Mouse (Mus musculus) heart, postnatal 0 days (tissue): ENCODE results near the gene Otulin.

ENCODE experiments used
- CTCF ChIP-seq: IDR thresholded peaks from 2 replicates; pipeline ENCODE4 v1.5.1; 2016; ENCODE audit warnings: antibody characterized with exemption, control low read depth, low read depth
- EP300 ChIP-seq: IDR thresholded peaks from 2 replicates; pipeline ENCODE4 v1.6.1; 2016; ENCODE audit warnings: antibody characterized with exemption, low read depth

DNA sequence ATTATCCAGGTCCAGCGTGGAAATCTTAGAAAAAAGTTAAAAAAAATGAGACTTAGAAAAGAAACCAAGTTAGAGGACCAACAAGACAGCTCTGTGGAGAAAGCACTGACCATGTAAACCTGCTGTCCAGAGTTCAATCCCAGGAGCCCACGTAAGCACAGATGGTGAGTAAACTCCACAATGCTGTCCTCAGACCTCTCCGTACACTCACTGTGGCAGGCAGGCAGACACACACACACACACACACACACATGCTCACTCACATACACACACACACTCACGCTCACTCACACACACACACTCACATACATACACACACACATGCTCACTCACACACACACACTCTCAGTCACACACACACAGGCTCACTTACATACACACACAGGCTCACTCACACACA lies 17.2 kb downstream of the Otulin start:
- TF ChIP-seq CTCF = no peak
- no peak for TF ChIP-seq EP300
